Mouse (Mus musculus): ENCODE measurements around the gene Klrb1f. TPM values are rescaled to one million over a fixed set of nuclear protein-coding genes. Genes with fewer than 3 reads are reported as not detected.
"Not testable (repeated sequence)": the region's sequence is repeated elsewhere in the genome, so short reads cannot be mapped to it uniquely, and the experiment has no call there.

Gene Klrb1f
- polyA plus RNA-seq, 1 experiment from 2014 or later: 0.41 TPM

- ATAC-seq (ENCODE audit: low FRiP score, low TSS enrichment): not testable (repeated sequence)
These were observed 42.9 kb downstream of the Klrb1f start for GRCm38 (mm10) chr6:129088596-129088995.

DNA sequence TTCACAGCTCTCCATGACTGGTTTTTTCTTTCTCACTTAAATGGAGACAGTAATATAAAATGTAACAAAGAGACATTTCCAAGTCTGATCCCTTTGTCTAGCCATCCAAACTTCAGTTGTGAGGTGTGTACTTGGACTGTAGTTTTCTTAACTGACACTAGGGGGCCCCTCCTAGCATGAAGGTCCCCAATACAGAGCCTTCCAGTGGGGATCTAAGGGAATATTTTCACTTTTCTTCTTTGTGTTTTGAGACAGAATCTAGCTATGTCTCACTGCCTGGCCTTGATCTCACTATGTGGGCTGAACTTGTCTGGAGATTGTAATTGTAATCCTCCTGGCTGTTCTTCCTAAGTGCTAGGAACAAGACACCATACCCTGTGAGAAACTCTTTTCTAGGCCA is 49.5 kb downstream of the Klrb1f start:
- peak; percentile 63 for DNase-seq

More at GRCm38 (mm10) chr6:129088596-129088995, 42.9 kb downstream of the Klrb1f start:
- H3K27me3 ChIP-seq (ENCODE audit: control insufficient read depth, insufficient read depth, low read length); H3K9me3 ChIP-seq (ENCODE audit: control insufficient read depth, low read length); H3K27ac ChIP-seq (replicated peaks; ENCODE audit: low read depth, low read length); H3K4me1 ChIP-seq (ENCODE audit: control insufficient read depth, insufficient read depth, low read length); H3K4me3 ChIP-seq (replicated peaks; ENCODE audit: low read depth, low read length); H3K36me3 ChIP-seq (ENCODE audit: control insufficient read depth, insufficient read depth, low read length); H3K9ac ChIP-seq (replicated peaks; ENCODE audit: low read length); DNase-seq; H3K4me2 ChIP-seq (ENCODE audit: low read length): not testable (repeated sequence)
- WGBS: 95% methylated on average over 8 of the region's 8 CpGs

GRCm38 (mm10) chr6:129097929-129098328 is 52.2 kb downstream of the Klrb1f start:
- 53% methylated on average over 1 of the region's 1 CpGs for WGBS
- no peak overlapping the region for H3K4me2 ChIP-seq (ENCODE audit: low read length)
- H3K27ac ChIP-seq (replicated peaks; ENCODE audit: low read depth, low read length): no peak overlapping the region
- no peak overlapping the region for H3K9ac ChIP-seq (replicated peaks; ENCODE audit: low read length)
- no peaks in the 10 kb centered on the region for H3K36me3 ChIP-seq (ENCODE audit: control insufficient read depth, insufficient read depth, low read length)
- no peaks in the 10 kb centered on the region for H3K27me3 ChIP-seq (ENCODE audit: control insufficient read depth, insufficient read depth, low read length)
- ATAC-seq (ENCODE audit: low FRiP score, low TSS enrichment): no peak
- H3K9me3 ChIP-seq (ENCODE audit: control insufficient read depth, low read length): no peaks in the 10 kb centered on the region
- no peak for DNase-seq
- H3K4me3 ChIP-seq (replicated peaks; ENCODE audit: low read depth, low read length): no peak overlapping the region
- no peaks in the 10 kb centered on the region for H3K4me1 ChIP-seq (ENCODE audit: control insufficient read depth, insufficient read depth, low read length)

More for the DNA sequence above, 49.5 kb downstream of the Klrb1f start:
- Histone ChIP-seq H3K4me1 (ENCODE audit: control insufficient read depth, insufficient read depth, low read length) (no peaks in the 10 kb centered on the region), H3K27me3 (ENCODE audit: control insufficient read depth, insufficient read depth, low read length) (no peaks in the 10 kb centered on the region), H3K36me3 (ENCODE audit: control insufficient read depth, insufficient read depth, low read length) (no peaks in the 10 kb centered on the region), H3K9me3 (ENCODE audit: control insufficient read depth, low read length) (no peaks in the 10 kb centered on the region), H3K4me2 (ENCODE audit: low read length) (no peak overlapping the region), H3K9ac (replicated peaks; ENCODE audit: low read length) (no peak overlapping the region), H3K4me3 (replicated peaks; ENCODE audit: low read depth, low read length) (no peak overlapping the region), H3K27ac (replicated peaks; ENCODE audit: low read depth, low read length) (no peak overlapping the region)
- no peak for ATAC-seq (ENCODE audit: low FRiP score, low TSS enrichment)

DNA sequence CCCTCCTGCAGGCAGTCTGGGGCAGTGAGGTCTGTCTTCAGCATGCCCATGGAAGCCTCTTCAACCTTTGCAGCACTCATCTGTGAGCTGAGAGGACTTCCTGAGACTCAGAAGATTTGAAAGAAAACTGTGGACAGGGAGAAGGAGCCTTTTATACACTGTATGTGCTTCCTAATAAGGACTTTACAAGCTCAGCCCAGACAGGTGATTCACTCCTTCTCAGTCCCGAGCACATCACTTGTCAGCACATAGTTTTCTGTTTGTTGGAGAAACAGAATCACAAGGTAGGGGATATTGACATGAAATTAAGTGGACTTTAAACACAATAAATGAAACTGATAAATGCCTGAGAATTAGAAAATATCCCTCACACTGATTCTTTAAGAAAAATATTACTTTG is 55.1 kb downstream of the Klrb1f start, which contains the start of gene Clec2e:
Gene Clec2e, minus strand, starts transcription at position 120 of the 400 bp plus-strand sequence.
- H3K4me3 ChIP-seq (replicated peaks; ENCODE audit: low read depth, low read length); H3K9me3 ChIP-seq (ENCODE audit: control insufficient read depth, low read length); H3K36me3 ChIP-seq (ENCODE audit: control insufficient read depth, insufficient read depth, low read length); H3K9ac ChIP-seq (replicated peaks; ENCODE audit: low read length); ATAC-seq (ENCODE audit: low FRiP score, low TSS enrichment); H3K4me2 ChIP-seq (ENCODE audit: low read length); DNase-seq; H3K27ac ChIP-seq (replicated peaks; ENCODE audit: low read depth, low read length); H3K4me1 ChIP-seq (ENCODE audit: control insufficient read depth, insufficient read depth, low read length); H3K27me3 ChIP-seq (ENCODE audit: control insufficient read depth, insufficient read depth, low read length): not testable (repeated sequence)
- 81% methylated on average over 1 of the region's 1 CpGs for WGBS

DNA sequence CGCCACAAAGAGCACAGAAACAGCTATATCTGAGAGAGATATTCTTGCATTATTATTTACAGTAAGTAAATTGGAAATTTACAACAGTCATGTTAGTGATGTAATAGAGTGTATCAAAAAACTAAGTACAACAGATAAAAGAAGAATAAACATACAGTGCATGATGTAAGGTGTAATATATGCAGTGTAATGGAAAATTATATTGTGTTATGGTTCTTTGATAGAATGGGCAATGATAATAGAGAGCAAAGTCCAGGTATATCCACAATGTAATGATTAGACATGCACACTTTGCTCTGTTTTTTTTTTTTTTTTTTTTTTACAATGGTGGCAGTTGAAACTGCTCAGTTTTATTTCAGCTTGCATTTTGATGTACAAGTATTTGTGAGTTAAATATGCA is 55.9 kb downstream of the Klrb1f start:
- DNase-seq: no peak
- no peak overlapping the region for H3K4me2 ChIP-seq (ENCODE audit: low read length)
- H3K36me3 ChIP-seq (ENCODE audit: control insufficient read depth, insufficient read depth, low read length): no peaks in the 10 kb centered on the region
- no peak overlapping the region for H3K9ac ChIP-seq (replicated peaks; ENCODE audit: low read length)
- no peaks in the 10 kb centered on the region for H3K9me3 ChIP-seq (ENCODE audit: control insufficient read depth, low read length)
- WGBS: 84% methylated on average over 1 of the region's 1 CpGs
- no peaks in the 10 kb centered on the region for H3K4me1 ChIP-seq (ENCODE audit: control insufficient read depth, insufficient read depth, low read length)
- H3K27ac ChIP-seq (replicated peaks; ENCODE audit: low read depth, low read length): no peak overlapping the region
- no peak overlapping the region for H3K4me3 ChIP-seq (replicated peaks; ENCODE audit: low read depth, low read length)
- ATAC-seq (ENCODE audit: low FRiP score, low TSS enrichment): no peak
- no peaks in the 10 kb centered on the region for H3K27me3 ChIP-seq (ENCODE audit: control insufficient read depth, insufficient read depth, low read length)

GRCm38 (mm10) chr6:129102858-129103555 is 57.3 kb downstream of the Klrb1f start:
- DNase-seq: no peak
- no peak for ATAC-seq (ENCODE audit: low FRiP score, low TSS enrichment)
- 86% methylated on average over 4 of the region's 4 CpGs for WGBS
- H3K27ac ChIP-seq (replicated peaks; ENCODE audit: low read depth, low read length): no peak overlapping the region
- no peak overlapping the region for H3K4me2 ChIP-seq (ENCODE audit: low read length)
- H3K27me3 ChIP-seq (ENCODE audit: control insufficient read depth, insufficient read depth, low read length): no peaks in the 10 kb centered on the region
- H3K36me3 ChIP-seq (ENCODE audit: control insufficient read depth, insufficient read depth, low read length): no peaks in the 10 kb centered on the region
- no peak overlapping the region for H3K9ac ChIP-seq (replicated peaks; ENCODE audit: low read length)
- H3K4me1 ChIP-seq (ENCODE audit: control insufficient read depth, insufficient read depth, low read length): no peaks in the 10 kb centered on the region
- H3K4me3 ChIP-seq (replicated peaks; ENCODE audit: low read depth, low read length): no peak overlapping the region
- H3K9me3 ChIP-seq (ENCODE audit: control insufficient read depth, low read length): no peaks in the 10 kb centered on the region

Other genes starting within 250 kb of the Klrb1f start
- not detected in 2 replicates for gene Gm44511, start 219.6 kb upstream of the Klrb1f start, polyA plus RNA-seq (2014; fragmentation: Nextera tagmentation; extraction: Ambion mirVana)
- gene Klrb1b, start 219.6 kb upstream of the Klrb1f start, polyA plus RNA-seq (2014; fragmentation: Nextera tagmentation; extraction: Ambion mirVana): 0.09 and 0.14 TPM in 2 replicates
- gene Clec2i, start 158.3 kb upstream of the Klrb1f start, polyA plus RNA-seq (2014; fragmentation: Nextera tagmentation; extraction: Ambion mirVana): not detected in 2 replicates
- gene BC035044, start 154.8 kb upstream of the Klrb1f start, polyA plus RNA-seq (2014; fragmentation: Nextera tagmentation; extraction: Ambion mirVana): 0.19 and 0.36 TPM in 2 replicates
- gene Clec2g, start 111.5 kb upstream of the Klrb1f start, polyA plus RNA-seq (2014; fragmentation: Nextera tagmentation; extraction: Ambion mirVana): not detected in 2 replicates
- gene Clec2e, start 55.0 kb downstream of the Klrb1f start, polyA plus RNA-seq (2014; fragmentation: Nextera tagmentation; extraction: Ambion mirVana): not detected in 2 replicates
- gene Clec2d, start 134.7 kb downstream of the Klrb1f start, polyA plus RNA-seq (2014; fragmentation: Nextera tagmentation; extraction: Ambion mirVana): 0.17 TPM in 1 of 2 replicates, not detected in the other
- 0.21 TPM in 1 of 2 replicates, not detected in the other for gene Cd69, start 229.5 kb downstream of the Klrb1f start, polyA plus RNA-seq (2014; fragmentation: Nextera tagmentation; extraction: Ambion mirVana)